Mouse (Mus musculus) adrenal gland, adult 2 months (tissue): ENCODE measurements at regions not wholly inside any gene's neighbourhood (a gene's known extent, or its start where the extent isn't known, plus 50 kb on each side); places are given as distances from the start of the nearest gene placed in this dataset.
A peak's percentile ranks its signal among the peaks of the same experiment; 100 is the strongest.

ENCODE experiments used
- DNase-seq: peaks from one replicate; pipeline ENCODE4 v3.0.0; 2021

DNA sequence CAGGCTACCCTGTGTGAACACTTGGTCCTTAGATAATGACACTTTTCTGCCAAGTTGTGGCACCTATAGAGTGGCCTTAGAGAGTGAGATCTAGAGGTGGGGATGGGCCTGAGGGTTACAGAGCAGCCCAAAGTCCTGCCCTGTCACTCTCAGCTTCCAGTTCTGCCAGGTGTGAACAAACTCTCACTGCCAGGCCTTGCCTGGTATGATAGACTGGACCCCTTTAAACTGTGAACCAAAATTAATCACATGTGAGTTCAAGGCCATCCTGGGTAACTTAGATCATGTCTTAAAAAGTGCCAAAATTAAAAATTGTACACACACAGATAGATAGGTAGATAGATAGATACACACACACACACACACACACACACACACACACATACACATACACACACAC, 271.0 kb downstream of the Hlx start:
- DNase-seq: no peak

DNA sequence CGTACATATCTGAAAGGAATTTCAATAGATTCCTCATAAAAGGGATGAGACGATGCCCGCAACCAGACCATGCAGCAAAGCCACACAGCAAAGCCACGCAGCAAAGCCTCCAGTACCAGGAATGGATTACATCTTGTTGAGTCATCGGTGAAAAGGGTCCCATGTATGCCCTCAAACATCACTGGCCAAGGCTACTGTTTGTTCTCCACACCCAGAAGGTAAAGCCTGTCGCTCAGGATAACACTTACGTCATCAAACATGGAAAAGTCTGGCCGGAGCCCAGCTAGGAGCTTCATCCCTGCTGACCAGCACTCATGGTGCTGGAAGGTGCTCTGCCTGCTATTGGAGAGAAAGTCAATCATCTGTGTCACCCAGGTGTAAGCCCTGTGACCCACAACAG, 275.7 kb downstream of the Hlx start:
- no peak for DNase-seq

DNA sequence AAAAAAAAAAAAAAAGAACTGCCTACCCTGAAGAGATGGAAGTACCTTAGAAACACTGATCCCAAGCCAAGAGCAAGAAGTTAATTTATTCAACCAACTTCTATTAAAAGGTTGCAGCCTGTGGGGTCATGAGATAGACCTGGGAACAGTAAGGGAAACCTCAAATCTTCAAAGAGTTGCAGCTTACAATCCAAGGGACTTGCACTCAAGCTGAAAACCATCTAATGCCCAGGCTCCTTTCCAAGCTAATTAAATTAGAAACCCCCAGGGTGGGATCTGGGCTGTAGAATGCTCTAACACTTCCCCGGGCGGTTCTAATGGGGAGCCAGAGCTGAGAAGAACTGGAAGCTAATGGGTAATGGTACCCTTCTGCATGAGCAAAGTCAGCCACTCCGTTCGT, 278.0 kb downstream of the Hlx start:
- DNase-seq: no peak

- no peak for DNase-seq
Observed at GRCm38 (mm10) chr1:184453673-184454072, 278.7 kb downstream of the Hlx start.

- peak; percentile 48 for DNase-seq
Observed at GRCm38 (mm10) chr1:184453061-184453460, 279.4 kb downstream of the Hlx start.

- no peak for DNase-seq
Observed at GRCm38 (mm10) chr1:184451686-184452085, 280.7 kb downstream of the Hlx start.

GRCm38 (mm10) chr1:184449007-184449406, 283.4 kb downstream of the Hlx start:
- no peak for DNase-seq

- peak; percentile 80 for DNase-seq
Observed at GRCm38 (mm10) chr1:184447911-184448310, 284.5 kb downstream of the Hlx start.

- no peak for DNase-seq
Observed at GRCm38 (mm10) chr1:184447161-184447667, 285.2 kb downstream of the Hlx start.

DNA sequence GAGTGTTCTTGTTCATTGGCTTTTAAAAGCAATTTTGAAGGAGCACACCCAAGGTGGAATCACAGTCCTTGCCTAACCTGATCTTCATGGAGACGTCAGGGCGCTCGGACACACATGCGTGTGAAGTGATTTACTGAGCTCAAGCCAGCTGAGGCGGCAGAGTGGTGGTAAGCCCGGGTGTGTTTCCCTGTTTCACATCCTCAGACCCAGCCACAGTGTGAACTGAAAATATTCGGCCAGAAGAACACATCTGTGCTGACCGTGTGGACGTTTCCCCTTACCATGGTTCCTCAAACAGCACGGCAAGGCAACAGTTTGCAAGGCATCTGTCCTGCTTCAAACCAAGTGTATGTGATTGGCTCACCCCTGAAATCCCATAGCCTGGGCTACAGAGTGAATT, 288.2 kb downstream of the Hlx start:
- no peak for DNase-seq

DNA sequence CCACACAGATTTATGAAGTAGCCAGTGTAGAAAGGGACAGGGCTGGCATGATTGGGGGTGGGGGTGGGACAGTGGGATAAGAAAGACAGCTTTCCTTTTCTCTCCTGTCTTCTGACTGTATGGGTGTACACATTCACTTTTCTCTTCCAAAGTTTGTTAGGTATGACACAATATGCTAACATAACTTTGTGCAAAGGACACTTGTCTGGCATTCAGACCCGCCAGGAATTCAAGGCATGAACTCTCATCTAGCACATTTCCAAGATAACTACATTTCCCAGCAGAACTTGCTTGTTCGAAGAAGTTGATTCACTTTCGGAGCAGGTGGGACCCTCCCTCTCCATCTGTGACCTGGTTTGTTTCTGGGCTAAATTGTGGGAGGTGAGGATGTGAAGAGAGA, 289.7 kb downstream of the Hlx start:
- DNase-seq: no peak

GRCm38 (mm10) chr1:184441005-184441557, 291.3 kb downstream of the Hlx start:
- no peak for DNase-seq

GRCm38 (mm10) chr1:184439506-184439905, 292.9 kb downstream of the Hlx start:
- no peak for DNase-seq

GRCm38 (mm10) chr1:184436387-184436786, 296.0 kb downstream of the Hlx start:
- DNase-seq: no peak

- DNase-seq: no peak
Observed at GRCm38 (mm10) chr1:184428612-184429011, 303.8 kb downstream of the Hlx start.

- DNase-seq: no peak
Observed at GRCm38 (mm10) chr1:184428035-184428434, 304.4 kb downstream of the Hlx start.

- no peak for DNase-seq
Observed at GRCm38 (mm10) chr1:184425694-184426093, 306.7 kb downstream of the Hlx start.

DNA sequence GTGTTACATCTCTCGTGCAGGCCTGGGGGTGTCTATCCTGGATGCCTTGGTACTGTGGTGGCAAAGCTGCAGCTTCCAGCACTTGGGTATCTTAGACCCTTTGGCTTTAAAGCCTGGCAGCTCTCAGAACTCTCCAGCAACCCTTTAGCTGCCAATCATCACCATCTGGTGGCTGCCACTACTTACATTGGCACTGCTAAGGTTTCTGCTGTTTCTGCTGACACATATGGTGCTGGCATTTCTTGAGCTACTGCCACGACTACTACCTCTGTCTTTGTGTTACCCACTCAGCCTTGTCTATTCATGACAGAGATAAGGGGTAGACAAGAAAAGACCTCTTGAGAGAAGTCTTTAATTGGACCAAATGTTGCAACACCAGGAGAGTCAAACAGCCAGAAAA, 308.4 kb downstream of the Hlx start:
- DNase-seq: no peak

- no peak for DNase-seq
Observed at GRCm38 (mm10) chr1:184412596-184412995, 319.8 kb downstream of the Hlx start.

DNA sequence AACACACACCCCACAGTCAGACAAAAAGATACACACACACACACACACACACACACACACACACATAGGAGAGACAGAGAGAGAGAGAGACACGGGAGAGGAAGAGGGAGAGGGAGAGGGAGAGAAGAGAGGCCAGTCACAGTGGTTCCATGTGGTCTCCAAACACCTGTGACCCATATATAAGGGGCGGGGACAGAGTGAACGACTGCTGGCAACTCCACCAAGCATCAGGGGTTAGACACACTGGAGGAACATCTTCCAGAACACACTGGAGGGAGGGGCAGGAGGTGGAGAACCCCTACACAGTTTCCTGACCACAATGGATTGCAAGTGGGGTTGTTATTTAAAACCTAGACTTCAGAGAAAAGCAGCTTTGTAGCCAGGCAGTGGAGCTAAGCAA, 321.4 kb downstream of the Hlx start:
- no peak for DNase-seq

DNA sequence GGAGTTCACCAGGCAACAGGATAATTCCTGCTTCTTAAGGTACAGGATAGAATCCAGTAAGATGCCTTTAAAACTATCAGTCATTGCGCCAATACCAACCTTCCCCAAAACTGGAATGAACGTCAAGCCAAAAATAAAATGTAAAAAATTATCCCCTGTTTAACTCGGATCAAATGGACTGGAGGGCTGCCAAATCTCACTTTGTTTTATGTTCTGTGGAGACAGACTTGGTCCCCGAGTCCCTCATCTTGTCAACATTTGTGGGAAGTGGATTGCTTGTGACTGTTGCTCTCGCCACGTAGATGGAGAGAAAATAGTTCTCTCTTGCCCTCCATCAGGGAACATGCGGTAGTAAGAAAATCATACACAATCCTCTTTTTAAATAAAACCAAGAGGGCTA, 322.4 kb downstream of the Hlx start:
- DNase-seq: no peak

DNA sequence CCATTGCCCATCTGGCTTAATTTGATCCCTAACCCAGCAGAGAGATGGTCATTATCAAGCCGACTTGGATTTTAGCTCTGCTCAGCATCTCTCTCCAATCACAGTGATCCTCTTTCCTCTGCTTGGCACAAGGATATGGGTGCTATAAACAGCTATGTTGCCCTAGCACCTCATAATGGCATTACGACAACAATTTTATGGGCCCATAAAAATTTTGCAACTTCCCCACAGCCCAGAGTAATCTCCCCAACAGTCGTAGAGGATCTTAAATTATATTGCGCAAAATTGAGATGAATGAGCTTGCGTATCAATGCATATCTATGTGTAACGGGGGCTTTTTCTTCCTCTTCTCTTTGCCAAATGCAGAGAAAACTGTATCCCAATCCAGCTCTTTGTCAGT, 329.4 kb downstream of the Hlx start:
- no peak for DNase-seq

GRCm38 (mm10) chr1:184395215-184395614, 337.2 kb downstream of the Hlx start:
- DNase-seq: peak; percentile 53

GRCm38 (mm10) chr1:184394559-184395194, 337.7 kb downstream of the Hlx start:
- no peak for DNase-seq
